Mouse (Mus musculus) limb, embryonic 11.5 days (tissue): Measurements from ENCODE around the gene Olfr653. TPM values are rescaled to one million over a fixed set of nuclear protein-coding genes. Genes with fewer than 3 reads are reported as not detected.
A peak's percentile ranks its signal among the peaks of the same experiment; 100 is the strongest.

Experiments used
- ATAC-seq: fragments of 200-750 bp; cut with Nextera tagmentation; 2 replicates; pipeline ENCODE4 v1.8.0; 2017; ENCODE audit warnings: low read depth; ENCODE audit not compliant: insufficient number of reproducible peaks, low FRiP score, low TSS enrichment
- DNase-seq: peaks from one replicate; pipeline ENCODE4 v3.0.0-alpha.2; 2015; ENCODE audit warnings: low spot score
- H3K27ac ChIP-seq: fragments of 300-500 bp; sonication (generic); replicated peaks from 2 replicates; pipeline ENCODE4 v1.5.1; 2014; ENCODE audit warnings: low read depth, mild to moderate bottlenecking, low read length
- H3K27me3 ChIP-seq: fragments of 300-500 bp; sonication (generic); 2 replicates; pipeline ENCODE4 v1.6.1; 2014; ENCODE audit warnings: mild to moderate bottlenecking, low read length, mixed read lengths; ENCODE audit not compliant: control insufficient read depth, insufficient read depth
- H3K36me3 ChIP-seq: fragments of 300-500 bp; sonication (generic); 2 replicates; pipeline ENCODE4 v1.6.1; 2014; ENCODE audit warnings: mild to moderate bottlenecking, low read length, moderate library complexity, mixed read lengths; ENCODE audit not compliant: control insufficient read depth, insufficient read depth
- H3K4me1 ChIP-seq: fragments of 300-500 bp; sonication (generic); 2 replicates; pipeline ENCODE4 v1.6.1; 2014; ENCODE audit warnings: low read length, mixed read lengths; ENCODE audit not compliant: control insufficient read depth, insufficient read depth
- H3K4me2 ChIP-seq: fragments of 300-500 bp; sonication (generic); 2 replicates; pipeline ENCODE4 v1.6.1; 2014; ENCODE audit warnings: low read depth, mild to moderate bottlenecking, moderate library complexity; ENCODE audit not compliant: severe bottlenecking
- H3K4me3 ChIP-seq: fragments of 300-500 bp; sonication (generic); 2 replicates; pipeline ENCODE4 v1.5.1; 2014; ENCODE audit warnings: low read depth, low read length
- H3K9ac ChIP-seq: fragments of 300-500 bp; sonication (generic); 2 replicates; pipeline ENCODE4 v1.6.1; 2014; ENCODE audit warnings: mild to moderate bottlenecking, low read length
- H3K9me3 ChIP-seq: fragments of 300-500 bp; sonication (generic); 2 replicates; pipeline ENCODE4 v1.6.1; 2016; ENCODE audit warnings: low read length; ENCODE audit not compliant: control insufficient read depth
- WGBS: fragments of 180-500 bp; shearing (Covaris S2); extraction: QIAGEN DNeasy Blood & Tissue Kit; methylation state at CpG from one replicate; pipeline ENCODE4 v1.1.7; 2014; 5-methylcytosine and 5-hydroxymethylcytosine counted together
- polyA plus RNA-seq: library from polyadenylated mRNA; unstranded; fragments of >200 nt; fragmentation: Nextera tagmentation; extraction: Ambion mirVana; gene quantifications from 2 replicates; pipeline ENCODE4 v1.2.1, GENCODE M21; 2014

Olfr653 gene
- polyA plus RNA-seq, 1 experiment from 2014 or later, result not detected

DNA sequence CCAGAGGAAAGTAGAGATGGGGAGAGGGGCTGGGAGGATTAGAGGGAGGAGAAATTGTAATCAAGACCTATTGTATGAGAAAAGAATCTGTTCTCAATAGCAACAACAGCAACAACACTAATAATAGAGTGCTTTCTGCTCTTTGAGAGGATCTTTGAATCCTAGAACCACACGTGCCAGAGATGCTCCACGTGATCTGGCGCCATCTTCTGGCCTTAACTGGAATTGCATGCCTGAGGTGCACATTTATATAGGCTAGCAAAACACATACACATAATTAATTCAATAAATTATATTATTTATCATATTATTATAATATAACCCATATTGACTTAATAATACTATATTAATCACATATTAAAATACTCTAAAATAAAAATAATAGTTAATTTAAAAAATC, 26.1 kb downstream of the Olfr653 start:
- no peaks in the 10 kb centered on the region for H3K27me3 ChIP-seq
- DNase-seq (peak; percentile 65), ATAC-seq (no peak)
- H3K27ac ChIP-seq, result no peak overlapping the region
- H3K9ac ChIP-seq, result no peak overlapping the region
- no peaks in the 10 kb centered on the region for H3K36me3 ChIP-seq
- no peak overlapping the region for H3K4me2 ChIP-seq
- H3K4me1 ChIP-seq, result no peaks in the 10 kb centered on the region
- no peaks in the 10 kb centered on the region for H3K9me3 ChIP-seq
- WGBS, result 1% methylated on average over 3 of the region's 3 CpGs
- no peak overlapping the region for H3K4me3 ChIP-seq

DNA sequence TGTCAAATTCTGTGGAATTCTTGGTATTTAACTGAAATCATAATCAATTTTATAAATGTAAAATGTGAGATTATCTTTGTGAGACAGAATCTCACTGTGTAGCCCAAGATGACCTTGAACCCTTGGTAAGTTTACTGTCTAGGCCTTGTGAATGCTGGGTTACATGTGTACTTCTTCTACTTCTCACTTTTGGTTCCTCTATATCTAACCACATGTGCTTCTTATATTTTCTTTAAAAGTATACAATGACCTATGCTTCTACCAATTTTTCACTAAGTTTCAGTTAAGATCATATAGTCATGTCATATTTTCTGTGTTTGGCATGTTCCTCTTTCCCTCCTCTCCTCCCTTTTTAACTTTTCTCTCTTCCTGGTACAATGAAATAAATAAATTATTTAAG, 27.6 kb downstream of the Olfr653 start:
- Histone ChIP-seq H3K4me1 (no peaks in the 10 kb centered on the region), H3K9ac (no peak overlapping the region), H3K4me2 (no peak overlapping the region), H3K9me3 (no peaks in the 10 kb centered on the region), H3K36me3 (no peaks in the 10 kb centered on the region), H3K27ac (no peak overlapping the region), H3K4me3 (no peak overlapping the region), H3K27me3 (no peaks in the 10 kb centered on the region)
- no peak for ATAC-seq
- DNase-seq, result no peak

DNA sequence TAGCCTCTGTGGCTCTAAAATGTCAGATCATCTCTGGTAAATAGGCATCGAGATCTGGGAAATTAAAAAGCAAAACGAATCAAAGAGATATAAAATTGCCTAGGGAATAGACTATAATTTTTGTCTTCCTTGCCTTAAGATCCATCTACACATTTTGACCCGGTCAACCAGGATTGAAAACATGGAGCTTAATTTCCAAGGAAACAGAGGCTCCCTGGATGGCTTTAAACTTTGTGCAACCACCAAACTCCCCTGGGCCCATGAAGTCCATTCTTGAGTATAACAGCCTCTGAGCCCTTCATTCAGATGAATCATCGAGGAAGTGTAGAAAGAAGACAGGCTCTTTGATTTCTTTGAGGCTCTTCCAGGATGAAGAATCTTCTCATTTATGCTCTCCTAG, 36.5 kb downstream of the Olfr653 start, which contains the start of gene Olfr656:
Olfr656 (plus strand) TSS at position 301 of the 400 bp plus-strand sequence.
- ATAC-seq, result no peak
- WGBS, result 84% methylated on average over 4 of the region's 4 CpGs
- no peaks in the 10 kb centered on the region for H3K27me3 ChIP-seq

DNA sequence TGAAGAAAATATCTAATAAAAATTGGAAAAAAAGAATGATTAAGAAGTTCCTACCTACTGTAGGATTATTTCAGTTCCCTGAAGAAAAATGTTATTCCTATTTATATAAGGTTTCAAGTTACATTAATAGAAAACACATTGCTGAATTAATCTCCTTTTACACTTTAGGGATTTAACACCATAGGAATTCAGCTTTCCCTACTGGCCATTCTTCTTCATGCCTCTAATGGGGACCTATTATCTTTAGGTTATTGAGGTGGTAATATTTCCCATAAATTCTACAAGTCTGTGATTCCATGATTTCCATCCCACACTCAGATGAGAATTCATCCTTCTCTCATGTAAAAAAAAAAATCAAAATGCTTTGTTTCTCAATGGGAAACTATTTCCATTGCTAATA, 47.4 kb downstream of the Olfr653 start, which contains the start of gene Olfr657:
Olfr657 (plus strand) TSS at position 301 of the 400 bp plus-strand sequence.
- Histone ChIP-seq H3K4me1 (no peaks in the 10 kb centered on the region), H3K9me3 (no peaks in the 10 kb centered on the region), H3K36me3 (no peaks in the 10 kb centered on the region), H3K4me2 (no peak within 1 kb of the TSS), H3K4me3 (no peak within 1 kb of the TSS), H3K27me3 (no peaks in the 10 kb centered on the region), H3K9ac (no peak within 1 kb of the TSS), H3K27ac (no peak within 1 kb of the TSS)
- ATAC-seq (no peak), DNase-seq (no peak)

More for the DNA sequence above, 36.5 kb downstream of the Olfr653 start, which contains the start of gene Olfr656:
- Histone ChIP-seq H3K4me3 (no peak within 1 kb of the TSS), H3K36me3 (no peaks in the 10 kb centered on the region), H3K4me1 (no peaks in the 10 kb centered on the region), H3K9ac (no peak within 1 kb of the TSS), H3K4me2 (no peak within 1 kb of the TSS), H3K27ac (no peak within 1 kb of the TSS), H3K9me3 (no peaks in the 10 kb centered on the region)
- DNase-seq, result no peak

Other genes starting within 250 kb of the Olfr653 start
- not detected in 2 replicates for gene Trim34b, start 247.8 kb upstream of the Olfr653 start, polyA plus RNA-seq
- gene Trim12c, start 224.0 kb upstream of the Olfr653 start, polyA plus RNA-seq, result 1.3 and 1.8 TPM in 2 replicates
- not detected in 2 replicates for gene Trim30b, start 207.4 kb upstream of the Olfr653 start, polyA plus RNA-seq
- not detected in 2 replicates for gene Trim30c, start 176.5 kb upstream of the Olfr653 start, polyA plus RNA-seq
- 0.51 and 0.61 TPM in 2 replicates for gene Trim30a, start 112.1 kb upstream of the Olfr653 start, polyA plus RNA-seq
- gene Trim30d, start 69.5 kb upstream of the Olfr653 start, polyA plus RNA-seq, result 0.08 TPM in 1 of 2 replicates, not detected in the other
- not detected in 2 replicates for gene Olfr651, start 27.2 kb upstream of the Olfr653 start, polyA plus RNA-seq
- not detected in 2 replicates for gene Olfr652, start 16.4 kb upstream of the Olfr653 start, polyA plus RNA-seq
- not detected in 2 replicates for gene Olfr654, start 9.7 kb downstream of the Olfr653 start, polyA plus RNA-seq
- gene Olfr655, start 24.5 kb downstream of the Olfr653 start, polyA plus RNA-seq, result not detected in 2 replicates
- gene Olfr656, start 36.6 kb downstream of the Olfr653 start, polyA plus RNA-seq, result not detected in 2 replicates
- not detected in 2 replicates for gene Olfr657, start 47.5 kb downstream of the Olfr653 start, polyA plus RNA-seq
- gene Olfr658, start 70.0 kb downstream of the Olfr653 start, polyA plus RNA-seq, result not detected in 2 replicates
- gene Olfr659, start 89.4 kb downstream of the Olfr653 start, polyA plus RNA-seq, result not detected in 2 replicates
- gene Olfr661, start 109.2 kb downstream of the Olfr653 start, polyA plus RNA-seq, result not detected in 2 replicates
- gene Usp17le, start 200.2 kb downstream of the Olfr653 start, polyA plus RNA-seq, result not detected in 2 replicates